Mouse (Mus musculus) spleen, postnatal 4 days (tissue): ENCODE data around the gene Slc15a5.
"Not testable (repeated sequence)": the region's sequence is repeated elsewhere in the genome, so short reads cannot be mapped to it uniquely, and the experiment has no call there.

Experiments
- DNase-seq, 2 experiments: peaks; one replicate each; pipeline ENCODE4 v3.0.0; 2022; ENCODE audit warnings: low spot score in 2 of 2

The Slc15a5 gene

GRCm38 (mm10) chr6:138079816-138080215 is at the start of gene Slc15a5:
Gene Slc15a5 (minus strand): TSS chr6:138079916.
- no peak for DNase-seq

GRCm38 (mm10) chr6:138128392-138129335 is 48.9 kb upstream of the Slc15a5 start:
- DNase-seq: no peak

DNA sequence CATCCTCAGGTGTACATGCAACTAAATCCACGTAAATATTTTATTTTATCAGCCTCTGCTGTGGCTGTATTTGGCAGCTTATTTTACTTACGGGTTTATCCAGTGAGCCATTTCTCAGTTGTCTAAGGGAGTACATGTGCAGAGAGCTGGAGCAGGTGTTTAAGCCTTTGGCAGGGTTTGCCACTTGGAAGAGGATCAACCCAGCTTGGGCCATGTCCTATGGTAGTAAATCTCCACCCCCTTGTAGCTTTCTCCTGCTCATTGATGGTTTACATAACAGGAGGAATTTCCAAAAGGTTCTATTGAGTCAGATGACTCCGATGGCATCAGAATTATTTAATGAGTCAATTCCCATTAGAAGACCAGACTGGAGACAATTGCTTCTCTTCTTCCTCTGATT is 37.8 kb upstream of the Slc15a5 start:
- DNase-seq: no peak

GRCm38 (mm10) chr6:138104559-138104958 is 24.8 kb upstream of the Slc15a5 start:
- no peak for DNase-seq

DNA sequence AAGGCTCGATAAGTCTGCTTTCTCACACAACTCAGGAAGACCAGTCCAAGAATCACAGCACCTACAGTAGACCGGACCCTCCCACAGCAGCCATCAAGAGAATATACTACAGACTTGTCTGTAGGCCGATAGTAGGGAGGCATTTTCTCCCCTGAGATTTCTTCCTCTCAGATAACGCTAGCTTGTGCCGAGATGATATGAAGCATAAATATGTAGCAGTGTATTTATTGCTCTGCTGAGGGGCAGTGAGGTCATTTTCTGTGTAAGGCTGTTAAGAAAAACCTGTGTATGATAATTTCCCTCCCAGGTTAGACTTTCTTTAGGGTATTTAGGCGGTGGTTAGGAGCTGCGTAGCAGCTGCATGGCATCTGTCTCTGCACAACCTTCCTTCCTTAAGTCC is 23.2 kb upstream of the Slc15a5 start:
- no peak for DNase-seq

GRCm38 (mm10) chr6:138101843-138102242 is 22.1 kb upstream of the Slc15a5 start:
- no peak for DNase-seq

DNA sequence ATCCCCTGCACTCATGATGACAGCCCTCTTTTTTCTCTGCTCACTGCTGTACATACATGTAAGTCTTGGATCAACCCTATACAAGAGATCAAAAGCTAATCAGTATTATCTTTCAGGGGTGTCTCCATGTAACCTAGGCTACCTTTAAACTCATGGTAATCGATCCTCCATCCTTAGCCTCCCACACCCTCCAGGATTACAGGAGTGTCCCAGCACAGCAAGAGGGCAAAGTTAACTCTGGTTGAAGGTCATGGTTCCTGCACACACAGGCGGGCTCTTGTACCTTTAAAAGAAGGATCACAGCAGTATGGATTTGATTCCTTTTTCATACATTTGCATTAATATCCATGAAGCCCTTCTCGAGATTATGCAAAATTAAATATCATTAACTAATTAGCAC is 19.9 kb upstream of the Slc15a5 start:
- no peak for DNase-seq

- DNase-seq: no peak
These were observed 15.3 kb upstream of the Slc15a5 start for GRCm38 (mm10) chr6:138095060-138095459.

- no peak for DNase-seq
These were observed 12.7 kb upstream of the Slc15a5 start for GRCm38 (mm10) chr6:138092432-138092831.

DNA sequence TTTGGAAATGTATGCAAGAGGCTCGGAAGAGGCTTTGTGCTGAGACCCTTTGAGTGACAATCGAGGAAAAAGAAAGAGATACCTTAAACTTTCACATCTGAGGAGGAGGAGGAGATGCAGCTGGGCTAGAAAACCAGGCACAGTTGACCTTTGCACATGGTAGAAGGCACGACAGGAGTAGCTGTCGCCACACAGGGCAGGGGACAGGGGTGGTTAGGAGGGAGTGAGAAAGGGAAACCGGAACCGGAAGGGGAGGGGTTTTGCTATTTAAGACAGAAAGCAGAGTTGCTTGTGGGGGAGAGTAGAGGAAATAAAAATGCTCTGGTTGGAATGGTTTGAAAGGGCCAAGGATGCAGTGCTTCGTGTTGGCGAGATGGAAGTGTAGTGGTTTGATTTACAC is 9.4 kb upstream of the Slc15a5 start:
- DNase-seq: no peak

GRCm38 (mm10) chr6:138086421-138086820 is 6.7 kb upstream of the Slc15a5 start:
- DNase-seq: not testable (repeated sequence)

GRCm38 (mm10) chr6:138080778-138081549 is 1.2 kb upstream of the Slc15a5 start:
- no peak for DNase-seq

GRCm38 (mm10) chr6:138077681-138078439 is 1.9 kb downstream of the Slc15a5 start:
- DNase-seq: no peak

DNA sequence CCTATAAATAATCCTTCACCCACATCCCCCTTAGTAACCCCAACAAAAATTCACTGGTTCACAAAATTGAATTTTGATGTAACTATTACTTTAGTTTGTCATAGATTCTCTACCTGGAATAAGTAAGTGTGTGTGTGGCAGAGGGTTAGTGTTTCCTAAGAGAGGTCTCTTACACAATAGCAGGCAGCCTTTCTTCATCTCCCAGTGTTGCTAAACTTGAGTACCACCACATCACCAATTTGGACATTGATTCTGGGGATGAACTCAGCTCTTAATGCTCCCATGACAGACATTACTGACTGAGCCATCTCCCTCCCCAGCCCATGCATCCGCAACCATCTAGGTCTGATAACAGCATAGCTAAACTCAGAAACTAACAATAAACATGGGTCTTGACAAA is 4.0 kb downstream of the Slc15a5 start:
- DNase-seq: no peak

GRCm38 (mm10) chr6:138073540-138073939 is 6.2 kb downstream of the Slc15a5 start:
- no peak for DNase-seq

GRCm38 (mm10) chr6:138072963-138073339 is 6.8 kb downstream of the Slc15a5 start:
- DNase-seq: no peak

DNA sequence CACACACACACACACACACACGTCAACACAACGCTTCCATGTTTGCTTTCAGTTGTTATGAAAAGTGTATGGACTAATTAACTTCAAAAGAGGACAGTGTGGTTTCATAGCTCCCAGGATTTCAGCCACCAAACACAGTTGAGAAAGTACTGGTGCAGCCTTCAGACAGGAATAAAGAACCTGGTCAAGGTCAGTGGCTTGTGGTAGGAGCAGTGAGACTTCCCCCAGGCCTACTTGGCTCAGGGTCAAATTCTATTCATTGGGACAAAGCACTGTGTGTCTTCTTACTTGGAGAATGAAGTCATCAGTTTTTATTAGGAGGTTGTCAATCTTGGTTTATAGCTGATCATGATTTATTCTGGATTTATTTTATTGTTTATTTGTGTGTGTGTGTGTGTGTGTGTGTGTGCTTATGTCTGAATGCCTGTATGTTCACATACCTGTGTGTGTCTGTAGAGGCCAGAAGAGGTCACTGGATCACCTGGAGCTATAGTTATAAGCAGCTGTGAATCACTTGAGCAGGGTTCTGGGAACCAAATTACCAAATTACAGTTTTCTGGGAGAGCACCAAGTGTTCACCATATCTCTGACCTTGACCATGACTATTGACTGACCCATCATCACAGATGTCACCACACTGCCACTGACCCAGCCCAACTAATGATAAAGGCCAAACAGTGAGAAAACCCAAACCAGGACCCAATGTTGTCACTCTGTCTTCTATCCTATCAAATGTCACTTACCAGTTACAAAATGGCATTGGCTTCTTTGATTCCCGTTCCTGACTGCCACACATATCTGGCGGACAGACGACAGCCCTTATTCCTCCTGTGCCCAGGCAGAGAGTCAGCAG is 7.4 kb downstream of the Slc15a5 start:
- DNase-seq: no peak

- no peak for DNase-seq
These were observed 8.1 kb downstream of the Slc15a5 start for GRCm38 (mm10) chr6:138071505-138072107.

GRCm38 (mm10) chr6:138070720-138071504 is 8.8 kb downstream of the Slc15a5 start:
- no peak for DNase-seq

GRCm38 (mm10) chr6:138069921-138070320 is 9.8 kb downstream of the Slc15a5 start:
- DNase-seq: no peak
